Mouse (Mus musculus) ES-E14 (cell line): ENCODE measurements at regions not wholly inside any gene's neighbourhood (a gene's known extent, or its start where the extent isn't known, plus 50 kb on each side); places are given as distances from the start of the nearest gene placed in this dataset.

Experiments
- CHD2 ChIP-seq: IDR thresholded peaks from 2 replicates; pipeline ENCODE4 v1.6.1; 2014; ENCODE audit warnings: mild to moderate bottlenecking, low read depth, low read length, inconsistent platforms
- ZC3H11A ChIP-seq: IDR thresholded peaks from 2 replicates; pipeline ENCODE4 v1.6.1; 2012; ENCODE audit warnings: low read depth, mild to moderate bottlenecking, inconsistent platforms, low read length, borderline replicate concordance
- ZNF384 ChIP-seq: IDR thresholded peaks from 2 replicates; pipeline ENCODE4 v1.6.1; 2012; ENCODE audit warnings: low read depth, low read length, inconsistent platforms

GRCm38 (mm10) chr10:103984287-103984956 is 158.4 kb upstream of the Gm21293 start:
- no peak for TF ChIP-seq ZC3H11A
- no peak for TF ChIP-seq ZNF384
- TF ChIP-seq CHD2, result no peak
